Mouse (Mus musculus) CH12F3 (cell line): ENCODE results near the gene Gabrd.

Experiments used
- in situ Hi-C: fragments of 300-500 bp; cut with MboI; formaldehyde crosslinking; loops from 2 replicates; pipeline ENCODE4 v1.14.3; 2020; ENCODE audit warnings: low sequenced_read_pairs

Gabrd gene

DNA sequence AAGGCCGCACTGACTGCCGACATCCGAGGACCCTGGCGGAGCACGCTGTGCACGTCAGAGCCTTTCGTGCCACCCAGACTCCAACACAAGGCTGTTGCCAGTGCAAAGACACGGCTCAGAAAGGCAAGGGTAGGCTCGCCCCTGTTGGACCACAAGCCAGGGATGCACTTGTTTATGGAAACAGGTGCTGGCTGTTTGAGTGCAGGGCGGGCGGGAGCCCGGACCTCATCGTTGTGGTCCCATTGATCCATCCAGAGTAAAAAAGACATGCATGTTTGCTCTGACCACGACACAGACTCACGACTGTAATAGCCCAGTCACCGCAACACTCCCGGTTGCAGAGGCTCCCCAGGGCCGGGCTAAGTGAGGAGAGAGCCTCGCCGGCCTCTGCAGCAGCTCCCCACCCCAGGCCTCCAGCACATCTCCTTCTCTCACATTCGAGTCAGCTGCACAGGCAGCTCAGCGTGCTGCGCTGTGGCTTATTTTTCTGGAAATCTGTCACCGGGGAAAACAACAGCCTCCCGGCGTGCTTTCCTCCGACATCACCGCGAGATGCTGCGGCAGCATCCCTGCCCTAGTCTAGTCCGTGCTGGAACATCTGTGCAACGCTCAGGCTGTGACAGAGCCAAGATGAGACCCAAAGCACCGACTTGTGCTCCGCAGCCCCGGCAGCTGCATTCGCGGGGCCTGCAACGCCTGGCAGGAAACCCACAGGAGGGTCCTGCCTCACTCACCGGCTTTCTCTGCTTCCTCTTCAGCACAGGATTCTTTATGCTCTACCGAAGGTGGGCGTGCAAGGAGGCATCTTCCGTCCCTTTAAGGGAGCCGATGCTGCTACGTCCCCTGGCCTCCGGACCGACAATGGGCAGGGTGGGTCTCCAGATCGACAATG lies 53.0 kb downstream of the Gabrd start:
- in situ Hi-C loops, result no loop called here

DNA sequence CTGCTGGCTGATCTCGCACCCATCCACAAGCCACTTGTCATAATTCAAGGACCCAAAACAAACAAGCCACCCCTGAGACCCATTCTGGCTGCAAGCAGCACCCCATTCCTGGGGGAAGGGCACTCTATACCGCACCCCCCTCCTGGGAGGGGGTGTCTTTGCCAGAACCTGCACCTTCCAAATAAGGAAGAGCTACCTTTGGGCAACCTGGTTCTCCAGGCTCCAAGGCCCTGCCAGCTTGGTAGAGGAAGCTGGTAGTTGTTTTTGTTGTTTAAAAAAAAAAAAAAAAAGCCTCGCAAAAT lies 53.7 kb downstream of the Gabrd start:
- in situ Hi-C loops, result no loop called here

DNA sequence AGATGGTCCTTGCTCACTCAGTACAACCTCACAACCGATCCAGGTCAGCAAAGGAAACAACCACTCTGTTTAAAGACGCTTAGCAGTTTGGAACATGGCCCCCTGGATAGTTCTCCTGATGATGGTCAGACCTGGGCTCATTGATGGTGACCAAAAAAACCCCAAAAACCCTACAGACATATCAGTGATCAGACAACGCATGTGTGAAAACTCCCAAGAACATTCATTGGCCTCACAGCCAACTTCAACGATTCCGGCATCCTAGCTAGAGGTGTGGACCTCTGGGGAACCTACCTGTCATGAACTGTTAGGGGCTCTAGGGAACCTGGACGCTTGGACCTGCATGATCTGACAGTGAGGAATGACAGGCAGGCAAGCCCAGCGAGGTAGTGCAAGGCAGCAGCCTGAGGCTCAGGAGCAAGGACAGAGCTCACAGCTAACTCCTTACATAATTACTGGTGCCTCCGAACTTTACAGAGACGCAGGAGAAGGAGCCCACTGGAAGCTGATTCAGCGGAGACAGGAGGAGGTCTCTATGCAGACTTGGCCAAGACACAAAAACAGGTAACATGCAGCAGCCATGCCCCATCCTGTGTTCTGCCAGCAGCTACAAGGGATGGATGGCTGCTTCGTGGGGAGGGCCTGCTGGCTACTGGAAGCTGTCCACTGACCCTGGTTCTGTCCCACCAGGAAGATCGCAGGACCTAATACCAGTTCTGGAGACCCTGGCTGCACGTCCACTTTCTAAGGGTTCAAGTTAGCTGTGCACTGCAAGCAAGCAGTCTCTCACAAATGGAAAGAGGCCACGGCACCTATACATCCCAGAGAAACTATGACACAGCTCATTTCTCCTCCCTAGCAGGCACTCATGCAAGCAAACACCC lies 54.3 kb downstream of the Gabrd start:
- in situ Hi-C loops, result no loop called here

DNA sequence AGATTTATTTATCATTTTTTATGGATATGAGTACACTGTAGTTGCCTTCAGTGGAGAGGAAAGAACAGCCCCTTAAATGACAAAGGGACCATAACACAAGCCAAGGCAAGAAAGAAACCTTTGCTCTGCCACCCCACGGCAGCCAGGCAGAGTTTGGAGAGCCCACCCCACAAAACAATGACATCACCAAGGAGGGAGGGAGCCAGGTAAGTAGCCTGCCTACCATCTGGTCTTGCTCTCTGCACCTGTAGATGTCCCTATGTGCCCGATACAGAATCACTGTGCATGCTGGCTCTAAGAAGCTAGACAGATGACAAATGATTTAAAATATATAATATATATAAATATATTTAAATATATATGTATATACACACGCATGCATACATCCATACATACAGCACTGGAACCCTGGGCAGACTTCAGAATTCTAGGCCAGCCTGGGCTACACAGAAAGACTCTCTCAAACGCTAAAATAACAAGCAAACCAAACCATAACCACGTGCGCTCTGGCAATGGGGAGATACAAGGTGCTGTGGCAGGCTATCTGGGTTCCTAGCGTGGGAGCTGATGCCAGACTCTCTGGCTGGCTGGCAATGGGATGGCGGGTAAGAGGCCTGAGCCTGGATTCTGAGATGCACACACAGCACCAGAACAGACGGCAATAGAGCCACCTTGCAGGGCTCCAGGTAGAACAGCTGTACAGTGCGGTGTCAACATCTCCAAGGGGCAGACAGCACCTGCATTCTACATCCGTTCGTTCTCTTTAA lies 61.4 kb downstream of the Gabrd start:
- in situ Hi-C loops, result no loop called here
